Mouse (Mus musculus) limb, embryonic 11.5 days (tissue): Measurements from ENCODE around the gene Srcin1. TPM values are rescaled to one million over a fixed set of nuclear protein-coding genes. Genes with fewer than 3 reads are reported as not detected.

ENCODE experiments used
- ATAC-seq: fragments of 200-750 bp; cut with Nextera tagmentation; 2 replicates; pipeline ENCODE4 v1.8.0; 2017; ENCODE audit warnings: low read depth; ENCODE audit not compliant: insufficient number of reproducible peaks, low FRiP score, low TSS enrichment
- DNase-seq: peaks from one replicate; pipeline ENCODE4 v3.0.0-alpha.2; 2015; ENCODE audit warnings: low spot score
- H3K27ac ChIP-seq: fragments of 300-500 bp; sonication (generic); replicated peaks from 2 replicates; pipeline ENCODE4 v1.5.1; 2014; ENCODE audit warnings: low read depth, mild to moderate bottlenecking, low read length
- H3K27me3 ChIP-seq: fragments of 300-500 bp; sonication (generic); 2 replicates; pipeline ENCODE4 v1.6.1; 2014; ENCODE audit warnings: mild to moderate bottlenecking, low read length, mixed read lengths; ENCODE audit not compliant: control insufficient read depth, insufficient read depth
- H3K36me3 ChIP-seq: fragments of 300-500 bp; sonication (generic); 2 replicates; pipeline ENCODE4 v1.6.1; 2014; ENCODE audit warnings: mild to moderate bottlenecking, low read length, moderate library complexity, mixed read lengths; ENCODE audit not compliant: control insufficient read depth, insufficient read depth
- H3K4me1 ChIP-seq: fragments of 300-500 bp; sonication (generic); 2 replicates; pipeline ENCODE4 v1.6.1; 2014; ENCODE audit warnings: low read length, mixed read lengths; ENCODE audit not compliant: control insufficient read depth, insufficient read depth
- H3K4me2 ChIP-seq: fragments of 300-500 bp; sonication (generic); 2 replicates; pipeline ENCODE4 v1.6.1; 2014; ENCODE audit warnings: low read depth, mild to moderate bottlenecking, moderate library complexity; ENCODE audit not compliant: severe bottlenecking
- H3K4me3 ChIP-seq: fragments of 300-500 bp; sonication (generic); 2 replicates; pipeline ENCODE4 v1.5.1; 2014; ENCODE audit warnings: low read depth, low read length
- H3K9ac ChIP-seq: fragments of 300-500 bp; sonication (generic); 2 replicates; pipeline ENCODE4 v1.6.1; 2014; ENCODE audit warnings: mild to moderate bottlenecking, low read length
- H3K9me3 ChIP-seq: fragments of 300-500 bp; sonication (generic); 2 replicates; pipeline ENCODE4 v1.6.1; 2016; ENCODE audit warnings: low read length; ENCODE audit not compliant: control insufficient read depth
- WGBS: fragments of 180-500 bp; shearing (Covaris S2); extraction: QIAGEN DNeasy Blood & Tissue Kit; methylation state at CpG from one replicate; pipeline ENCODE4 v1.1.7; 2014; 5-methylcytosine and 5-hydroxymethylcytosine counted together
- polyA plus RNA-seq: library from polyadenylated mRNA; unstranded; fragments of >200 nt; fragmentation: Nextera tagmentation; extraction: Ambion mirVana; gene quantifications from 2 replicates; pipeline ENCODE4 v1.2.1, GENCODE M21; 2014

Gene Srcin1
- polyA plus RNA-seq, 1 experiment from 2014 or later, result 0.28 TPM

DNA sequence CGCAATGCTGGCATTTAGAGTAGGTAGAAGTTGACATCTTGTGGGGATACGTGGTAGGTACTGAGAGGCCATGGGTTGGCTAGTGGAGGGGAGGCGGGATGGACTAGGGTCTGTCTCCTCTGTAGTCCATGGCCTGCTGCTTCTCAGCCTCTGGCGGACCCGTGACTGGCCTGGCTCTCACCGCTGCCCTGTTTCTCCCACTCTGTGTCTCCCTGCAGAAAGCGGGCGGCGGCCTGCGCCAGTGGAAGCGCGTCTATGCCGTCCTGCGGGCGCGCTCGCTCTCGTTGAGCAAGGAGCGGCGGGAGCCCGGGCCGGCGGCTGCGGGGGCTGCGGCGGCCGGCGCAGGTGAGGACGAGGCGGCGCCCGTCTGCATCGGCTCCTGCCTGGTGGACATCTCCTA is 112.8 kb downstream of the Srcin1 start:
- H3K36me3 ChIP-seq, result peaks cover 31% of the 10 kb centered on the region
- DNase-seq (no peak), ATAC-seq (no peak)
- 43% methylated on average over 33 of the region's 33 CpGs for WGBS
- H3K27me3 ChIP-seq, result no peaks in the 10 kb centered on the region
- H3K27ac ChIP-seq, result no peak overlapping the region
- no peaks in the 10 kb centered on the region for H3K9me3 ChIP-seq
- no peaks in the 10 kb centered on the region for H3K4me1 ChIP-seq
- no peak overlapping the region for H3K4me2 ChIP-seq
- no peak overlapping the region for H3K4me3 ChIP-seq
- no peak overlapping the region for H3K9ac ChIP-seq

DNA sequence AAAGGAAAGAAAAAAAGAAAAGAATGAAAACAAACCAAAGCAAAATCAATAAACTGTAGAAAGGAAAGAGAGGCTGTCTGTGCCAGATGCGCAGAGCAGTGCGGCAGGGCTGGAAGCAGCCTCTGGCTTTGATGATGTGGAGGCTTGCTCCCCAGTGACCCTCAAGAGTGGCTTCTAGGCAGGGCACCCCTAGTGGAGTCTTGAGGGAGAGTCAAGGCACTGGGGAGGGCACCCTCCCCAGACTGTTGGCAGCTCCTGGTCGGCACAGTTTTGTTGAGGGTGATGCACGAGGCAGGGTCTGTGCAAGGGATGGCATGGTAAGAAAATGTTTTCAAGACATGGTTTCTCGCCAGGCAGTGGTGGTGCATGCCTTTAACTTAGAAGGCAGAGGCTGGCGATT is 113.4 kb downstream of the Srcin1 start:
- H3K27me3 ChIP-seq, result no peaks in the 10 kb centered on the region
- ATAC-seq, result no peak
- H3K4me2 ChIP-seq, result no peak overlapping the region
- no peaks in the 10 kb centered on the region for H3K9me3 ChIP-seq
- WGBS, result 90% methylated on average over 6 of the region's 6 CpGs
- no peak overlapping the region for H3K9ac ChIP-seq
- peaks cover 36% of the 10 kb centered on the region for H3K36me3 ChIP-seq
- H3K4me1 ChIP-seq, result no peaks in the 10 kb centered on the region
- no peak overlapping the region for H3K27ac ChIP-seq
- H3K4me3 ChIP-seq, result no peak overlapping the region
- DNase-seq, result no peak

DNA sequence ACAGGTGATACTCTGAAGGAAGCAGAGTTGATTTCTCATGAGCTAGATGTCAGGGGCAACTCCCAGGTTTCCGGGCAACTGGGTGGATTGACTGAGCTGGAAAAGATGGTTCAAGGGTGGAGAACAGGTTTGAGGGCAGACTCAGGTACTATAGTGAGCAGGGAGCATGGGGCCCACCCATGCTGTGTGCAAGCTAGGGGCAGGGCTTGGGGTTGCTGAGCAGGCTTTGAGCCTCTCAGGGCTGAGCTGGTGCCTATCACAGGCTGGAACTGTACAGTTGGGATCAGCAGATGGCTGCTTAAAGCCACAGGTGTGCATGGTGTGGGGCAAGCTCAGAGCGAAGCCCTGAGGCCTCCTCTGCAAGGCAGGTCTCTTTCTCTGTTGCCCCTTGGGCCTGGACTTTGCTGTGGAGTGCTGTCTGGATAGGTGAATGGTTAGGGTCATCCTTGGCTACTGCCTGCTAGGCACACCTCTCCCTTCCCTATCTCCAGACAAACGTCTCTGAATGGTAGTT is 114.6 kb downstream of the Srcin1 start:
- H3K4me2 ChIP-seq, result no peak overlapping the region
- ATAC-seq (no peak), DNase-seq (no peak)
- no peak overlapping the region for H3K27ac ChIP-seq
- no peaks in the 10 kb centered on the region for H3K4me1 ChIP-seq
- no peaks in the 10 kb centered on the region for H3K27me3 ChIP-seq
- H3K9ac ChIP-seq, result no peak overlapping the region
- peaks cover 35% of the 10 kb centered on the region for H3K36me3 ChIP-seq
- H3K4me3 ChIP-seq, result no peak overlapping the region
- no peaks in the 10 kb centered on the region for H3K9me3 ChIP-seq
- 91% methylated on average over 3 of the region's 3 CpGs for WGBS

Other genes with a start within 250 kb of the Srcin1 start
- gene Gpr179, start 224.1 kb downstream of the Srcin1 start, polyA plus RNA-seq, result 0.04 and 0.07 TPM in 2 replicates
- gene Socs7, start 213.6 kb downstream of the Srcin1 start, polyA plus RNA-seq, result 2.1 and 2.2 TPM in 2 replicates
- gene Arhgap23, start 160.7 kb downstream of the Srcin1 start, polyA plus RNA-seq, result 3.8 and 4.2 TPM in 2 replicates
- 0.13 TPM in 1 of 2 replicates, not detected in the other for gene 4933428G20Rik, start 75.8 kb downstream of the Srcin1 start, polyA plus RNA-seq
- 12.5 and 12.6 TPM in 2 replicates for gene Epop, start 53.5 kb upstream of the Srcin1 start, polyA plus RNA-seq
- 4.0 and 4.1 TPM in 2 replicates for gene Mllt6, start 87.2 kb upstream of the Srcin1 start, polyA plus RNA-seq
- 8.8 and 10.9 TPM in 2 replicates for gene Cisd3, start 109.6 kb upstream of the Srcin1 start, polyA plus RNA-seq
- 23.3 and 25.4 TPM in 2 replicates for gene Pcgf2, start 124.3 kb upstream of the Srcin1 start, polyA plus RNA-seq
- gene Psmb3, start 127.2 kb upstream of the Srcin1 start, polyA plus RNA-seq, result 546 and 550 TPM in 2 replicates
- gene Pip4k2b, start 168.5 kb upstream of the Srcin1 start, polyA plus RNA-seq, result 1.9 and 2.1 TPM in 2 replicates
- 15.4 and 18.3 TPM in 2 replicates for gene Cwc25, start 190.4 kb upstream of the Srcin1 start, polyA plus RNA-seq
- not detected in 2 replicates for gene 1700001P01Rik, start 199.7 kb upstream of the Srcin1 start, polyA plus RNA-seq
- gene Rpl23, start 206.3 kb upstream of the Srcin1 start, polyA plus RNA-seq, result 576 and 600 TPM in 2 replicates
- 79.9 and 80.5 TPM in 2 replicates for gene Lasp1, start 222.8 kb upstream of the Srcin1 start, polyA plus RNA-seq